Mouse (Mus musculus): Measurements from ENCODE around the gene Mgat5. TPM values are rescaled to one million over a fixed set of nuclear protein-coding genes. Genes with fewer than 3 reads are reported as not detected.

Mgat5 gene
- polyA plus RNA-seq (2015; fragmentation: Nextera tagmentation; extraction: Ambion mirVana) = 16.0 and 16.3 TPM in 2 replicates

- ATAC-seq = peak; percentile 92
- Histone ChIP-seq H3K9me3 (replicated peaks; ENCODE audit: control insufficient read depth, low read length, poor library complexity, severe bottlenecking) (no peaks in the 10 kb centered on the region), H3K4me2 (ENCODE audit: low read length) (peak within 1 kb of the TSS; percentile 65), H3K4me3 (ENCODE audit: low read depth, low read length) (peak within 1 kb of the TSS; percentile 83), H3K36me3 (ENCODE audit: control insufficient read depth, insufficient read depth, low read length) (no peaks in the 10 kb centered on the region), H3K27ac (ENCODE audit: low read length) (peak within 1 kb of the TSS; percentile 95), H3K4me1 (ENCODE audit: control insufficient read depth, insufficient read depth, low read length) (peaks cover 27% of the 10 kb centered on the region), H3K27me3 (ENCODE audit: control insufficient read depth, insufficient read depth, low read depth, low read length) (no peaks in the 10 kb centered on the region), H3K9ac (ENCODE audit: low read depth, low read length) (peak within 1 kb of the TSS; percentile 79)
- WGBS = under 1% methylated on average over 51 of the region's 51 CpGs
Observed at GRCm38 (mm10) chr1:127204817-127205485, at the start of gene Mgat5. Mgat5 (plus strand) TSS chr1:127205015.

GRCm38 (mm10) chr1:127160118-127160760 is 44.6 kb upstream of the Mgat5 start:
- H3K9me3 ChIP-seq (replicated peaks; ENCODE audit: control insufficient read depth, low read length, poor library complexity, severe bottlenecking) = no peaks in the 10 kb centered on the region
- H3K27ac ChIP-seq (ENCODE audit: low read length) = no peak overlapping the region
- no peaks in the 10 kb centered on the region for H3K4me1 ChIP-seq (ENCODE audit: control insufficient read depth, insufficient read depth, low read length)
- no peak overlapping the region for H3K4me3 ChIP-seq (ENCODE audit: low read depth, low read length)
- ATAC-seq = no peak
- H3K27me3 ChIP-seq (ENCODE audit: control insufficient read depth, insufficient read depth, low read depth, low read length) = no peaks in the 10 kb centered on the region
- H3K4me2 ChIP-seq (ENCODE audit: low read length) = no peak overlapping the region
- no peaks in the 10 kb centered on the region for H3K36me3 ChIP-seq (ENCODE audit: control insufficient read depth, insufficient read depth, low read length)
- WGBS = 67% methylated on average over 5 of the region's 5 CpGs
- H3K9ac ChIP-seq (ENCODE audit: low read depth, low read length) = no peak overlapping the region

GRCm38 (mm10) chr1:127164589-127165160 is 40.1 kb upstream of the Mgat5 start:
- WGBS = 78% methylated on average over 4 of the region's 4 CpGs
- Histone ChIP-seq H3K9me3 (replicated peaks; ENCODE audit: control insufficient read depth, low read length, poor library complexity, severe bottlenecking) (no peaks in the 10 kb centered on the region), H3K36me3 (ENCODE audit: control insufficient read depth, insufficient read depth, low read length) (no peaks in the 10 kb centered on the region), H3K27ac (ENCODE audit: low read length) (no peak overlapping the region), H3K9ac (ENCODE audit: low read depth, low read length) (no peak overlapping the region), H3K27me3 (ENCODE audit: control insufficient read depth, insufficient read depth, low read depth, low read length) (no peaks in the 10 kb centered on the region), H3K4me2 (ENCODE audit: low read length) (no peak overlapping the region), H3K4me1 (ENCODE audit: control insufficient read depth, insufficient read depth, low read length) (no peaks in the 10 kb centered on the region), H3K4me3 (ENCODE audit: low read depth, low read length) (no peak overlapping the region)
- no peak for ATAC-seq

- Histone ChIP-seq H3K4me3 (ENCODE audit: low read depth, low read length) (no peak overlapping the region), H3K27me3 (ENCODE audit: control insufficient read depth, insufficient read depth, low read depth, low read length) (no peaks in the 10 kb centered on the region), H3K9ac (ENCODE audit: low read depth, low read length) (no peak overlapping the region), H3K9me3 (replicated peaks; ENCODE audit: control insufficient read depth, low read length, poor library complexity, severe bottlenecking) (no peaks in the 10 kb centered on the region), H3K36me3 (ENCODE audit: control insufficient read depth, insufficient read depth, low read length) (no peaks in the 10 kb centered on the region), H3K4me2 (ENCODE audit: low read length) (no peak overlapping the region), H3K27ac (ENCODE audit: low read length) (no peak overlapping the region), H3K4me1 (ENCODE audit: control insufficient read depth, insufficient read depth, low read length) (no peaks in the 10 kb centered on the region)
- no peak for ATAC-seq
Observed at GRCm38 (mm10) chr1:127166521-127166920, 38.3 kb upstream of the Mgat5 start.

GRCm38 (mm10) chr1:127167586-127167985 is 37.2 kb upstream of the Mgat5 start:
- H3K27me3 ChIP-seq (ENCODE audit: control insufficient read depth, insufficient read depth, low read depth, low read length) = no peaks in the 10 kb centered on the region
- 71% methylated on average over 1 of the region's 1 CpGs for WGBS
- H3K36me3 ChIP-seq (ENCODE audit: control insufficient read depth, insufficient read depth, low read length) = no peaks in the 10 kb centered on the region
- no peaks in the 10 kb centered on the region for H3K9me3 ChIP-seq (replicated peaks; ENCODE audit: control insufficient read depth, low read length, poor library complexity, severe bottlenecking)
- H3K4me2 ChIP-seq (ENCODE audit: low read length) = no peak overlapping the region
- no peak overlapping the region for H3K4me3 ChIP-seq (ENCODE audit: low read depth, low read length)
- H3K4me1 ChIP-seq (ENCODE audit: control insufficient read depth, insufficient read depth, low read length) = no peaks in the 10 kb centered on the region
- no peak overlapping the region for H3K27ac ChIP-seq (ENCODE audit: low read length)
- no peak for ATAC-seq
- H3K9ac ChIP-seq (ENCODE audit: low read depth, low read length) = no peak overlapping the region

- H3K27ac ChIP-seq (ENCODE audit: low read length) = 0 out of 2 replicates have a peak overlapping the region, but pooled peaks have one; percentile 11
- ATAC-seq = no peak
- 30% methylated on average over 8 of the region's 8 CpGs for WGBS
Observed at GRCm38 (mm10) chr1:127168205-127168604, 36.6 kb upstream of the Mgat5 start.

GRCm38 (mm10) chr1:127169516-127169915 is 35.3 kb upstream of the Mgat5 start:
- H3K27me3 ChIP-seq (ENCODE audit: control insufficient read depth, insufficient read depth, low read depth, low read length) = no peaks in the 10 kb centered on the region
- no peaks in the 10 kb centered on the region for H3K36me3 ChIP-seq (ENCODE audit: control insufficient read depth, insufficient read depth, low read length)
- no peak overlapping the region for H3K9ac ChIP-seq (ENCODE audit: low read depth, low read length)
- no peaks in the 10 kb centered on the region for H3K9me3 ChIP-seq (replicated peaks; ENCODE audit: control insufficient read depth, low read length, poor library complexity, severe bottlenecking)
- H3K4me1 ChIP-seq (ENCODE audit: control insufficient read depth, insufficient read depth, low read length) = no peaks in the 10 kb centered on the region
- H3K4me2 ChIP-seq (ENCODE audit: low read length) = no peak overlapping the region
- WGBS = 86% methylated on average over 8 of the region's 8 CpGs
- no peak overlapping the region for H3K4me3 ChIP-seq (ENCODE audit: low read depth, low read length)
- H3K27ac ChIP-seq (ENCODE audit: low read length) = no peak overlapping the region
- ATAC-seq = no peak

More at GRCm38 (mm10) chr1:127168205-127168604, 36.6 kb upstream of the Mgat5 start:
- Histone ChIP-seq H3K36me3 (ENCODE audit: control insufficient read depth, insufficient read depth, low read length) (no peaks in the 10 kb centered on the region), H3K4me3 (ENCODE audit: low read depth, low read length) (no peak overlapping the region), H3K4me1 (ENCODE audit: control insufficient read depth, insufficient read depth, low read length) (no peaks in the 10 kb centered on the region), H3K4me2 (ENCODE audit: low read length) (no peak overlapping the region), H3K9me3 (replicated peaks; ENCODE audit: control insufficient read depth, low read length, poor library complexity, severe bottlenecking) (no peaks in the 10 kb centered on the region), H3K9ac (ENCODE audit: low read depth, low read length) (no peak overlapping the region), H3K27me3 (ENCODE audit: control insufficient read depth, insufficient read depth, low read depth, low read length) (no peaks in the 10 kb centered on the region)

GRCm38 (mm10) chr1:127171361-127171760 is 33.5 kb upstream of the Mgat5 start:
- H3K4me2 ChIP-seq (ENCODE audit: low read length) = no peak overlapping the region
- WGBS = 89% methylated on average over 7 of the region's 7 CpGs

GRCm38 (mm10) chr1:127173448-127173847 is 31.4 kb upstream of the Mgat5 start:
- Histone ChIP-seq H3K4me1 (ENCODE audit: control insufficient read depth, insufficient read depth, low read length) (no peaks in the 10 kb centered on the region), H3K4me2 (ENCODE audit: low read length) (no peak overlapping the region), H3K9ac (ENCODE audit: low read depth, low read length) (no peak overlapping the region), H3K36me3 (ENCODE audit: control insufficient read depth, insufficient read depth, low read length) (no peaks in the 10 kb centered on the region), H3K27ac (ENCODE audit: low read length) (no peak overlapping the region), H3K27me3 (ENCODE audit: control insufficient read depth, insufficient read depth, low read depth, low read length) (no peaks in the 10 kb centered on the region), H3K4me3 (ENCODE audit: low read depth, low read length) (no peak overlapping the region), H3K9me3 (replicated peaks; ENCODE audit: control insufficient read depth, low read length, poor library complexity, severe bottlenecking) (no peaks in the 10 kb centered on the region)
- 76% methylated on average over 3 of the region's 3 CpGs for WGBS
- ATAC-seq = no peak

More at GRCm38 (mm10) chr1:127171361-127171760, 33.5 kb upstream of the Mgat5 start:
- Histone ChIP-seq H3K4me3 (ENCODE audit: low read depth, low read length) (no peak overlapping the region), H3K27ac (ENCODE audit: low read length) (no peak overlapping the region), H3K4me1 (ENCODE audit: control insufficient read depth, insufficient read depth, low read length) (no peaks in the 10 kb centered on the region), H3K9ac (ENCODE audit: low read depth, low read length) (no peak overlapping the region), H3K36me3 (ENCODE audit: control insufficient read depth, insufficient read depth, low read length) (no peaks in the 10 kb centered on the region), H3K9me3 (replicated peaks; ENCODE audit: control insufficient read depth, low read length, poor library complexity, severe bottlenecking) (no peaks in the 10 kb centered on the region), H3K27me3 (ENCODE audit: control insufficient read depth, insufficient read depth, low read depth, low read length) (no peaks in the 10 kb centered on the region)
- ATAC-seq = no peak
